Mouse (Mus musculus) C3H10T1/2 (cell line): Measurements from ENCODE around the gene Nuak2. TPM values are rescaled to one million over a fixed set of nuclear protein-coding genes. Genes with fewer than 3 reads are reported as not detected.

Experiments
- polyA plus RNA-seq, 2 experiments: library from polyadenylated mRNA; unstranded; fragments of >200 nt; fragmentation: generic; extraction: Trizol; gene quantifications; one replicate each; pipeline ENCODE4 v1.2.1; 2012; ENCODE audit warnings: missing spikeins in 2 of 2

Nuak2 gene
- 1 to 10 TPM; 3.2 to 5.8 TPM for polyA plus RNA-seq

GRCm38 (mm10) chr1:132315889-132316624 is at the start of gene Nuak2:
Gene Nuak2, plus strand, starts transcription at chr1:132316126.

GRCm38 (mm10) chr1:132298425-132298800 is 17.5 kb upstream of the Nuak2 start, which contains the start of gene Klhdc8a:
Gene Klhdc8a, plus strand, starts transcription at chr1:132298626.

Other genes with a start within 250 kb of the Nuak2 start
- gene Mfsd4a, start 248.1 kb upstream of the Nuak2 start, polyA plus RNA-seq = 1 to 10 TPM in 1 of 2 experiments, under 1 TPM in 1; 0.18 to 6.7 TPM
- gene Cdk18, start 176.4 kb upstream of the Nuak2 start, polyA plus RNA-seq = 10 to 100 TPM in 1 of 2 experiments, 1 to 10 TPM in 1; 4.0 to 10.3 TPM
- under 1 TPM; 0.02 to 0.17 TPM for gene Lemd1, start 124.7 kb upstream of the Nuak2 start, polyA plus RNA-seq
- under 1 TPM; under 0.01 to 0.09 TPM for gene AC124108.1, start 124.7 kb upstream of the Nuak2 start, polyA plus RNA-seq
- gene Gm10188, start 86.4 kb upstream of the Nuak2 start, polyA plus RNA-seq = not detected
- 10 to 100 TPM; 21.2 to 41.8 TPM for gene Klhdc8a, start 17.5 kb upstream of the Nuak2 start, polyA plus RNA-seq
- gene Tmcc2, start 75.2 kb downstream of the Nuak2 start, polyA plus RNA-seq = 10 to 100 TPM in 1 of 2 experiments, 1 to 10 TPM in 1; 7.1 to 13.2 TPM
- gene Dstyk, start 101.4 kb downstream of the Nuak2 start, polyA plus RNA-seq = 10 to 100 TPM in 1 of 2 experiments, under 1 TPM in 1; 0.20 to 10.4 TPM
- gene Rbbp5, start 161.2 kb downstream of the Nuak2 start, polyA plus RNA-seq = 10 to 100 TPM in 1 of 2 experiments, 1 to 10 TPM in 1; 4.0 to 14.5 TPM
- 1 to 10 TPM in 1 of 2 experiments, under 1 TPM in 1; 0.30 to 2.4 TPM for gene Tmem81, start 190.1 kb downstream of the Nuak2 start, polyA plus RNA-seq
- gene Cntn2, start 227.1 kb downstream of the Nuak2 start, polyA plus RNA-seq = not detected